ENCODE assay signal across 9 mouse cellular contexts in the genomic region with DNA sequence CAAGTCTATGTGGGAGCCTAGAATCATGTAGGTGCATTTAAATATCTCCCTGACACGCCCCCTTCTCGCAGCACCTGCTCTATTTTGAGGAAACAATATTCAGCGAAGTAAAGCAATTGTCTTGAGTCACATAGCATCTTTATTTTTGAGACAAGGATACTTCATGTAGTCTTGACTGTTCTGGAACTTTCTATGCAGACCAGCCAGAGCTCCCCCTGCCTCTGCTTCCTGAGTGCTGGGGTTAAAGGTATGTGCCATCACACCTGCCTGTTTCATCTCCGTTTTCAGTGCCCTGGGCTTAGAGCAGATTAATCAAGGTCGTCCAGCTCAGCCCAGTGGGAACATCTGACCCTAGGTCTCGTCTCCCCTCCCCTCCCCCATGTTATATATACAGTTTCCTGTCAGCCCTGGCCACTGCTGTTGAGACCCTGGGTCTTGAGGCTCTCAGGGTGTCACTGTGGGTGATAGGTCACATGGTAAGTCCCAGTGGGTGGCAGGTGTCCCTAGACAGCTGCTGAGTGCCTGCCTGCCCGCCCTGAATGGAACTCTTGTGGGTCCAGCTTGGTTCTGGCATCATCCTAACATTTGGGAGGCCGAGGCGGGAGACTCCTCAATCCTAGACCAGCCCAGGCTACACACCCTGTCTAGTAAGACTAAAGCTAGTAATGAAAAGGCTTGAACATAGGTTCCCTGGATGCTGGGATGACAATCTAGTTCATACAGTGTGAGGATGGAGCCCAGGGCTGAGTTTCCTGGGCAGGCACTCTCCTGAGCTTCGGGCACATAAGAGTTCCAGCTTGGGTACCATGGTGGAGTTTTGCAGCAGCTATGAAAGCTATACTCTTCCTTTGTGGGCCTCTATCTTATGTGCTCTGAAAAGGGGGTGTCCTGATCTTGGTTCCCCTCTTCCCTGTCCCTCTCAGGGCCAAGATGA. TPM values are rescaled to one million over a fixed set of nuclear protein-coding genes. Genes with fewer than 3 reads are reported as not detected.
DNase-seq lines count a peak whose midpoint lies in the region; ATAC-seq and TF ChIP-seq lines count a peak whose summit lies in the region.
"Had no signal": no experiment of that assay in that cellular context is flagged by ENCODE, and none has a peak within 500 bp of the region (broad histone marks: within the 10 kb centered on the region; RNA-seq: fewer than 3 reads in every experiment).

No protein-coding gene starts in this region.

- H3K79me2 ChIP-seq in heart, adult 2 months (replicated peaks; ENCODE audit: control insufficient read depth, insufficient read depth, low read length) = no peaks in the 10 kb centered on the region

- no peak for ATAC-seq in forebrain, embryonic 15.5 days (replicated peaks)
- ATAC-seq in liver, embryonic 16.5 days (ENCODE audit: low read depth) = no peak
- ATAC-seq in activated CD4-positive, CD25-positive, alpha-beta regulatory T cell, adult 4 months = no peak

- intact Hi-C loops in heart, adult 2 months (cut with DNase I) = loop anchor here (1.0 to 5.0 kb wide), 3 partner anchors 51 to 89 kb away; a partner anchor contains a TSS
- intact Hi-C loops in heart, postnatal 25 days (cut with DNase I) = loop anchor here (2.0 kb wide), 1 partner anchor 71 kb away; no protein-coding TSS in a partner anchor

- TF ChIP-seq POLR2A in heart, adult 2 months (IDR thresholded peaks at IDR 0.05; ENCODE audit: insufficient read depth, low read depth, low read length) = no peak; the same call in 1 of the 2 replicates

- peaks cover 21% of the 10 kb centered on the region for H3K4me1 ChIP-seq in heart, adult 2 months (ENCODE audit: control insufficient read depth, insufficient read depth, low read length)
- H3K4me1 ChIP-seq in forebrain, embryonic 15.5 days = peaks cover 56% of the 10 kb centered on the region
- peaks cover 32% of the 10 kb centered on the region for H3K4me1 ChIP-seq in liver, embryonic 16.5 days (ENCODE audit: control insufficient read depth, low read depth, low read length)

- no peak for TF ChIP-seq EP300 in heart, adult 2 months (IDR thresholded peaks at IDR 0.05; ENCODE audit: insufficient read depth, low read depth, low read length)

- TF ChIP-seq CTCF in heart, adult 2 months (IDR thresholded peaks at IDR 0.05) = no peak

- H3K27ac ChIP-seq in heart, adult 2 months = peak overlapping the region; percentile 94
- peak overlapping the region; percentile 98 for H3K27ac ChIP-seq in forebrain, embryonic 15.5 days (replicated peaks)
- H3K27ac ChIP-seq in liver, embryonic 16.5 days (ENCODE audit: low read length) = peak overlapping the region; percentile 98; the same call in 1 of the 2 replicates

- no peaks in the 10 kb centered on the region for H3K27me3 ChIP-seq in heart, adult 2 months (ENCODE audit: control insufficient read depth, insufficient read depth, low read length)
- no peaks in the 10 kb centered on the region for H3K27me3 ChIP-seq in forebrain, embryonic 15.5 days
- no peaks in the 10 kb centered on the region for H3K27me3 ChIP-seq in liver, embryonic 16.5 days (ENCODE audit: control insufficient read depth, insufficient read depth, low read depth, low read length)
- H3K27me3 ChIP-seq: Patski had no signal

- no peaks in the 10 kb centered on the region for H3K9me3 ChIP-seq in forebrain, embryonic 15.5 days
- no peaks in the 10 kb centered on the region for H3K9me3 ChIP-seq in liver, embryonic 16.5 days (replicated peaks; ENCODE audit: control insufficient read depth, low read length)

- peak overlapping the region; percentile 69 for H3K4me2 ChIP-seq in forebrain, embryonic 15.5 days (replicated peaks)
- H3K4me2 ChIP-seq in liver, embryonic 16.5 days (ENCODE audit: low read depth, low read length) = peak overlapping the region; percentile 99

- WGBS in heart, adult 2 months = 34% methylated on average over 10 of the region's 10 CpGs
- 54% methylated on average over 10 of the region's 10 CpGs for WGBS in forebrain, embryonic 15.5 days
- WGBS in liver, embryonic 16.5 days (ENCODE audit: insufficient replicate concordance) = 54% methylated on average over 10 of the region's 10 CpGs

- H3K36me3 ChIP-seq in heart, adult 2 months (ENCODE audit: control insufficient read depth, insufficient read depth, low read length) = peaks cover 2% of the 10 kb centered on the region; the same call in 1 of the 2 replicates
- peaks cover 3% of the 10 kb centered on the region; the same call in 1 of the 2 replicates for H3K36me3 ChIP-seq in forebrain, embryonic 15.5 days
- H3K36me3 ChIP-seq in liver, embryonic 16.5 days (ENCODE audit: control insufficient read depth, insufficient read depth) = no peaks in the 10 kb centered on the region

- peak overlapping the region; percentile 99 for H3K4me3 ChIP-seq in heart, adult 2 months
- H3K4me3 ChIP-seq in forebrain, embryonic 15.5 days = peak overlapping the region; percentile 95
- peak overlapping the region; percentile 88 for H3K4me3 ChIP-seq in liver, embryonic 16.5 days (ENCODE audit: low read depth, low read length)

- DNase-seq in heart, adult 2 months = no peak
- no peak for DNase-seq in heart, postnatal 25 days (ENCODE audit: low spot score)
- DNase-seq in CD4-positive helper T cell, adult 2 months (ENCODE audit: low read depth, low spot score) = peak; percentile 63
- no peak for DNase-seq in ovary, postnatal 36 days (ENCODE audit: low spot score)
- no peak for DNase-seq in spleen, postnatal 14 days (ENCODE audit: low spot score in 2 of 2)

- H3K9ac ChIP-seq in heart, adult 2 months (ENCODE audit: low read depth, low read length) = no peak overlapping the region; the same call in 1 of the 2 replicates
- H3K9ac ChIP-seq in forebrain, embryonic 15.5 days (replicated peaks) = peak overlapping the region; percentile 100
- H3K9ac ChIP-seq in liver, embryonic 16.5 days (ENCODE audit: low read depth, low read length) = peak overlapping the region; percentile 98

RNA-seq across cellular contexts. Expression of a gene that starts 1.9 kb away (rescaled TPM):
- total RNA-seq in heart, adult 2 months (2021) = not detected
- 0.06 and 0.12 TPM in 2 replicates for polyA plus RNA-seq in heart, adult 2 months (2012; rRNA removed)
- not detected for total RNA-seq in heart, postnatal 25 days (2021)
- 0.13 and 0.14 TPM in 2 replicates for polyA plus RNA-seq in forebrain, embryonic 15.5 days (2015; fragmentation: Nextera tagmentation; extraction: Ambion mirVana)
- polyA plus RNA-seq in liver, embryonic 16.5 days (2015; fragmentation: Nextera tagmentation; extraction: Ambion mirVana) = 0.02 TPM in 1 of 2 replicates, not detected in the other
- polyA plus RNA-seq in activated CD4-positive, CD25-positive, alpha-beta regulatory T cell, adult 4 months (2017; shearing (Covaris generic)) = not detected

RNA-seq across cellular contexts. Expression of a gene that starts 2.6 kb away (rescaled TPM):
- 100 to 1,000 TPM; 123 to 127 TPM for total RNA-seq in heart, adult 2 months (2021)
- polyA plus RNA-seq in heart, adult 2 months (2012; rRNA removed) = 66.2 and 109 TPM in 2 replicates
- total RNA-seq in heart, postnatal 25 days (2021) = 100 to 1,000 TPM; 136 to 141 TPM
- 89.0 and 96.0 TPM in 2 replicates for polyA plus RNA-seq in forebrain, embryonic 15.5 days (2015; fragmentation: Nextera tagmentation; extraction: Ambion mirVana)
- polyA plus RNA-seq in liver, embryonic 16.5 days (2015; fragmentation: Nextera tagmentation; extraction: Ambion mirVana) = 12.3 and 17.5 TPM in 2 replicates
- polyA plus RNA-seq in activated CD4-positive, CD25-positive, alpha-beta regulatory T cell, adult 4 months (2017; shearing (Covaris generic)) = 10 to 100 TPM; 12.5 to 20.0 TPM

RNA-seq across cellular contexts. Expression of a gene that starts 17.0 kb away (rescaled TPM):
- not detected for total RNA-seq in heart, adult 2 months (2021)
- polyA plus RNA-seq in heart, adult 2 months (2012; rRNA removed) = not detected in 2 replicates
- not detected for total RNA-seq in heart, postnatal 25 days (2021)
- not detected in 2 replicates for polyA plus RNA-seq in forebrain, embryonic 15.5 days (2015; fragmentation: Nextera tagmentation; extraction: Ambion mirVana)
- 0.40 and 0.47 TPM in 2 replicates for polyA plus RNA-seq in liver, embryonic 16.5 days (2015; fragmentation: Nextera tagmentation; extraction: Ambion mirVana)
- polyA plus RNA-seq in activated CD4-positive, CD25-positive, alpha-beta regulatory T cell, adult 4 months (2017; shearing (Covaris generic)) = not detected

RNA-seq across cellular contexts. Expression of a gene that starts 22.2 kb away (rescaled TPM):
- total RNA-seq in heart, adult 2 months (2021) = 1 to 10 TPM; 2.3 to 2.7 TPM
- 10.8 and 11.0 TPM in 2 replicates for polyA plus RNA-seq in heart, adult 2 months (2012; rRNA removed)
- 1 to 10 TPM; 2.5 to 3.7 TPM for total RNA-seq in heart, postnatal 25 days (2021)
- polyA plus RNA-seq in forebrain, embryonic 15.5 days (2015; fragmentation: Nextera tagmentation; extraction: Ambion mirVana) = 0.13 and 0.22 TPM in 2 replicates
- 1.5 and 2.2 TPM in 2 replicates for polyA plus RNA-seq in liver, embryonic 16.5 days (2015; fragmentation: Nextera tagmentation; extraction: Ambion mirVana)
- polyA plus RNA-seq in activated CD4-positive, CD25-positive, alpha-beta regulatory T cell, adult 4 months (2017; shearing (Covaris generic)) = under 1 TPM; 0.47 to 0.95 TPM

RNA-seq across cellular contexts. Expression of a gene that starts 28.3 kb away (rescaled TPM):
- total RNA-seq in heart, adult 2 months (2021) = 10 to 100 TPM; 56.9 to 64.2 TPM
- polyA plus RNA-seq in heart, adult 2 months (2012; rRNA removed) = 54.1 and 68.3 TPM in 2 replicates
- total RNA-seq in heart, postnatal 25 days (2021) = 10 to 100 TPM; 60.6 to 62.9 TPM
- 211 and 228 TPM in 2 replicates for polyA plus RNA-seq in forebrain, embryonic 15.5 days (2015; fragmentation: Nextera tagmentation; extraction: Ambion mirVana)
- 104 and 113 TPM in 2 replicates for polyA plus RNA-seq in liver, embryonic 16.5 days (2015; fragmentation: Nextera tagmentation; extraction: Ambion mirVana)
- polyA plus RNA-seq in activated CD4-positive, CD25-positive, alpha-beta regulatory T cell, adult 4 months (2017; shearing (Covaris generic)) = 100 to 1,000 TPM; 115 to 120 TPM
